Mouse (Mus musculus): ENCODE results near the gene Blmh. TPM values are rescaled to one million over a fixed set of nuclear protein-coding genes. Genes with fewer than 3 reads are reported as not detected.
"Not testable (repeated sequence)": the region's sequence is repeated elsewhere in the genome, so short reads cannot be mapped to it uniquely, and the experiment has no call there.

Blmh gene
- polyA plus RNA-seq, 1 experiment, result 41.7 TPM

DNA sequence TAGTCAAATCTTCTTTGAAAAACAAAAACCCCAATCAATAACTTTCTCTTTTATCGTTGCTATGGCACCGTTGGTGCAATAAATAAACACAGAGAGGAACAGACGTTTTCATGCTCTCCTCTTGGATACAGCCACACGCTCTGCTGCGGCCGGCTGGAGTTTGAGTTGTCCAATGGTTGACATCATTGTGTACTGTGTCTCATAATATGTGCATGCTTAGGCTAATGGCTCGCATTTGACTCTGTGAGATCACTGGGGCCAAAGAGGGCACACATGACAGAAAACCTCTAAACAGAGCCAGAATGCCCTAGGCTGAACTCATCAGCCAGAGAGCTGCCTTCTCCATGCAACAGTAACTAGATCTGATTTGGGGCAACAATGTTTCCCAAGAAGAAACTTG lies 10.2 kb upstream of the Blmh start:
- no peak for DNase-seq (ENCODE audit: extremely low spot score in 1 of 2, low spot score in 1 of 2)

DNA sequence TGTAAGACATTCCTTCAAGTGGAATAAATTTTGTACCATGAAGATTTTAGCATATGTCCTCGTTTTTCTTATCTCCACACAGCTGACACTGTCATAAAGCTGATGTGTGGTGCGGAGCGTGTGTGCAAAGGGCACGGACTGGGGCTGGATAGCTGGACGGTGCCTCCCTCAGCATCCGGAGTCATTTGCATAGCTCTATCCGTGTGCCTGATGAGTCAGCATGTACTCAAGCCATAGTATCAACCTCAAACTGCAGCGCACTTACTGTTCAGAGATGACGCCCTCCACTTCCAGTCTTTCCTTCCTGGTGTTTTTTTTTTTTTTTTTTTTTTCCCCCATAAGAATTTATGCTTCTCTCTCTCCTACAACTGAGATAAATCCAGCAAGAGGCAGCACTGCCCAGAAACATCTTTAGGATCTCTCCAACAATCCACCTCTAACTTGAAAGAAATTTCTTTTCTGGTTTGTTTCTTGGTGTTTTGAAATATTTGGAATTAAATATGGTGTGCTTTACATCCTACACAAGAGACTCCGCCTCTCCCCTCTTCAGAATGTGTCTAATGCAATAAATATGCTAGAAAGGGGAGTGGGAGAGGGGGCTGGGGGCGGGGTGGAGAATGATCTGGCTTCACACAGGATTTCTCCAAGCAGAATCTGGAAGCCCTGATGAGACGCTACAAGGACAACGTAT lies 7.9 kb upstream of the Blmh start:
- DNase-seq (ENCODE audit: extremely low spot score in 1 of 2, low spot score in 1 of 2), result no peak

GRCm38 (mm10) chr11:76917230-76917548 lies 7.4 kb upstream of the Blmh start:
- DNase-seq (ENCODE audit: extremely low spot score in 1 of 2, low spot score in 1 of 2), result no peak

GRCm38 (mm10) chr11:76920607-76921006 lies 4.0 kb upstream of the Blmh start:
- DNase-seq (ENCODE audit: extremely low spot score in 1 of 2, low spot score in 1 of 2), result no peak

DNA sequence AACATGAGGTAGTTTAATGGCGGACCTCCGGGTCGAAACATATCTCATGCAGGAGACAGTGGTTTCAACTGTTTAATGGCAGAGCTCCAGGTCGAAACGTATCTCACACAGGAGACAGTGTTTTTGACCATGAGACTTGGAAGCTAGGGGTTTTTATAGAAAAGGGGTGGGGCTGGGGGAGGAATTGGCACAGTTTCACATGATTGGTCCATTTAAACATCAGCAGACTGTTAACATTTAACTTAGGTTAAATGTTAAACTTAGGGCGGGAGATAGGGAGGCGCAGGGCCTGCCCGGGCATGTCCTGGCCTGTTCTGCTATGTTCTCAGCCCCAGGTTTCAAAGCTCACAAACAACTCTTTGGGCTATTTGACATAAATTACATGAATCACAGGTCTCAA lies 4.0 kb downstream of the Blmh start:
- DNase-seq (ENCODE audit: extremely low spot score in 1 of 2, low spot score in 1 of 2), result not testable (repeated sequence)

- no peak for DNase-seq (ENCODE audit: extremely low spot score in 1 of 2, low spot score in 1 of 2)
These were observed 8.6 kb downstream of the Blmh start for GRCm38 (mm10) chr11:76933209-76933608.

DNA sequence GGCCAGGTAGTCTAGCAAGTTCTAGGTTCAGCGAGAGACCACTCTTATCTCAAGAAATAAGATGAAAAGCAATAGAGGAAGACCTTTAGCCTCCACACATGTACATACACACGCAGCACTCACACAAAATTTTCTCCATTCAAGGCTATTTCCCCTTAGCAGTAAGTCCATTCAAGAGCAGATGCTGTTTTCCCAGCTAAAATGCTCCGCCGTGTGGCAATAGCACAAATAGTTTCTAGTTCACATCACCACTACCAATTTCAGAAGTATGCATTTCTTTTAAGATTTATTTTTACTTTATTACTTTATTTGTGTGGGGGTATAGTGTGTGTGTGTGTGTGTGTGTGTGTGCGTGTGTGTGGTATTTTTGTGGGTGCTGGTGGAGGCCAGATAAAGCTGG lies 12.0 kb downstream of the Blmh start:
- DNase-seq (ENCODE audit: extremely low spot score in 1 of 2, low spot score in 1 of 2), result no peak

DNA sequence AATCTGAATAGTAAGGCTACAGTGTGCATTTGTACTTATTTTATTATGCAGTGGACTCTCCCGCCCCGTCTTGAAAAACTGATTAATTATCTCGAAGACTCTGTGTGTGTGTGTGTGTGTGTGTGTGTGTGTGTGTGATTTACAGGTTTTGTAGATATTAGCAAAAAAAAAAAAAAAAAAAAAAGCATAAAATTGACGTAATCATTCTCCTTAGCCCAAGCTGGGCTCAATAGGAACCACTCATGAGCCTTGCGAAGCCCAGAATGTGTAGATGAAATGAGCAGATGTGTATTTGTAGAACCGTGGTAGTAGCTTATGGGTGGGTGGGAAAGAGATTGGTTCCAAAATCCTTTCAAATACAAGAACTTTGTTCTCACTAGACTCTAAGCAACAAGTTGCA lies 20.2 kb downstream of the Blmh start:
- no peak for DNase-seq (ENCODE audit: extremely low spot score in 1 of 2, low spot score in 1 of 2)

DNA sequence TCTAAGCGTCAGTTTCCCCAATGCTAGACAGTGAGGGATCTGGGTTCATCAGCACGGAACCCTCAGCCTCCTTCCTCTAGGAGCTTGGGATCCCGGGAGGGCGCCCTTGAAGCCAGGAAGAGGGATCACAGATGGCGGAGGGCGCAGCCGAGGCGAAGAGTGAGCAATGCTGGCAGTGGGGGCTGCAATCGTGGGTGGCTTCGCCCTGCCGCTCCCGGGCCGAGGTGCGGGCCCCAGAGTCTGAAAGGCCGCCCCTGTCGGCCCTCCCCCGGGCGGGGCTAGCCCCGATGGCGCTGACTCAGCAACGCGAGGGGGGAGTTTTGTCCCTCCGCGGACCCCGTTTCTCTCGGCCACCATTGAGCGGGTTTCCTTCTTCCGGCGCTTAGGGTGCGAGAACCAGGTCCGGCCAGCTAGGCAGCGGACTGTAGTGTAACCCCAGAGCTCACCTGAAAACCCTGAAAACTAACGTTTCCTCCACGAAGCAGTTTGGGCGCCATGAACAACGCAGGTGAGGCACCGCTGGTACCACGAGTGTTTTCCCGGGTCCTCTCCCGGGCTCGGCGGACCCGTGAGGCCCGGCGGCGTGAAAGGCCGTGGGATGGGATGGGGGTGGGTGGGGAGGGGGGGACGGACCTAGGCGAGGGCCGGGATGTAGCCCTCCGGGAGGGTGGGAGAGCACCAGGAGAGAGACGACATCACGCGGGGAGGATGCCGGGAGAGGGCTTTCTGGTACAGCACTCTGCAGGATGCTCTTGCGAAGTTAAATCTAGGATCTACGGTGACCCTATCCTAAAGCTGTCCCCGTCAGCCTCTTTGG lies 21.0 kb downstream of the Blmh start:
- DNase-seq (ENCODE audit: extremely low spot score in 1 of 2, low spot score in 1 of 2), result peak; percentile 72 to 94

- no peak for DNase-seq (ENCODE audit: extremely low spot score in 1 of 2, low spot score in 1 of 2)
These were observed 21.6 kb downstream of the Blmh start for GRCm38 (mm10) chr11:76946203-76946585.

- peak; percentile 30 to 66 for DNase-seq (ENCODE audit: extremely low spot score in 1 of 2, low spot score in 1 of 2)
These were observed 28.9 kb downstream of the Blmh start for GRCm38 (mm10) chr11:76953536-76953935.

GRCm38 (mm10) chr11:76965703-76966102 lies 41.1 kb downstream of the Blmh start:
- DNase-seq (ENCODE audit: extremely low spot score in 1 of 2, low spot score in 1 of 2), result no peak

GRCm38 (mm10) chr11:76970328-76970727 lies 45.7 kb downstream of the Blmh start:
- DNase-seq (ENCODE audit: extremely low spot score in 1 of 2, low spot score in 1 of 2), result no peak

GRCm38 (mm10) chr11:76974680-76975319 lies 50.2 kb downstream of the Blmh start:
- DNase-seq (ENCODE audit: extremely low spot score in 1 of 2, low spot score in 1 of 2), result no peak

DNA sequence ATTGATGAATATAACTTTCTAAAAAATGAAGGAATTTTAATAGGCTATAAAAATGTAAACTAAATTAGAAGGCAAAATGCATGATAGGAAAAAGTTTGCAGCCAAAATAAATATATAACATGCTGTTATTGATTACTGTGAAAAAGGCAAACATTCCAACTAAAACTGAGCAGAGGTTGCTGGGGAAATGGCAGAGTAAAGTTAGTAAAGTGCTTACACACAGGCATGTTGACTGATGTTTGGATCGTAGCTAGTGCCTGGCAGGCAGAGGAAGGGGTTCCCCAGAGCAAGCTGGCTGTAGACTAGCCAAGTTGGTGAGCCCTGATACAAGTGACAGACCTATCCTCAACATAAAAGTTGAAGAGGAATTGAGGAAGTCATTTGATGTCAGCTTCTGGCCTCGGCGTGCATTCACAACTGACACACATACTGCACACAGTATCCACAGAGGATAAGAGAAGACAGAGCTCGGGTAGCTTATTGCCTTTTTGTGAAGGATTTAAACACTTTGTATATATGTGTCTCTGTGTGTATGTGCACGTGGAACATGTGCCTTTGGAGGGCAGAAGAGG lies 57.0 kb downstream of the Blmh start:
- no peak for DNase-seq (ENCODE audit: extremely low spot score in 1 of 2, low spot score in 1 of 2)

GRCm38 (mm10) chr11:76982415-76982814 lies 57.8 kb downstream of the Blmh start:
- no peak for DNase-seq (ENCODE audit: extremely low spot score in 1 of 2, low spot score in 1 of 2)

DNA sequence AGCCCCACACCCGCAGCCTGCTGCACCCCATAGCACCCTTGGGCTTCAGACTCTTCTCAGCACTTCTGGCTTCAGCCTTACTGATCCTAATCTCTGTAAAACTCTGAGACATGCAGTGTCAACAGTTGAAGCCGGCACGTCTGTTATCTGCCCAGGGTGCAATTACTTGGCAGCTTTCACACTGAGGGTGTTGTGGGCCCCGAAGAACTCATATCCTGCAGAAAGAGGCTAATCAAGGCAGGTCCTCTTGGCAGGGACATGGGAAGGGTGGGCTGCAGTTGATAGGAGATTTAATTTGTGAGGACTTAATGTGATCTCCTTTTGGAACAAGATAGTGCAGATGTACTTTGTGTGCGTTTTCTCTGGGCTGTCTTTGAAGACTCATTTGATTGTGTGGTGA lies 59.0 kb downstream of the Blmh start:
- no peak for DNase-seq (ENCODE audit: extremely low spot score in 1 of 2, low spot score in 1 of 2)

DNA sequence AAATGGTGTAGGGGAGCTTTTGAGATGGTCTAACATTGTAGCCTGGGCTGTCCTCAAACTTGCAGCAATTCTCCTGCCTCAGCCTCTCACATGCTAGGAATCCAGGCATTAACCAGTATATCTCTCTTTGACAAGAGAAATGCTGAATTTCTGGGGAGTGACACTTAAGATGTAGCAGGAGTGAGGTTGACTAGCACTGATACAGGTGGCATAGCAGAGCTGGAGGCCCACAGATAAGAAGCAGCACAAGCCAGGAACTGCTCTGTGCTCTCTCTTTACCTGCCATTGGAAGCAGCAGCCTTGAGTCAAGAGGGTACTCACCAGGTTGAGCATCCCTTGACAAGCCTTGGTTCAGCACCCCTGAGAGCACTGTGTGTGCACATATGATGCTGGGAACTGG lies 59.6 kb downstream of the Blmh start:
- DNase-seq (ENCODE audit: extremely low spot score in 1 of 2, low spot score in 1 of 2), result no peak

- no peak for DNase-seq (ENCODE audit: extremely low spot score in 1 of 2, low spot score in 1 of 2)
These were observed 66.2 kb downstream of the Blmh start for GRCm38 (mm10) chr11:76990839-76991238.

DNA sequence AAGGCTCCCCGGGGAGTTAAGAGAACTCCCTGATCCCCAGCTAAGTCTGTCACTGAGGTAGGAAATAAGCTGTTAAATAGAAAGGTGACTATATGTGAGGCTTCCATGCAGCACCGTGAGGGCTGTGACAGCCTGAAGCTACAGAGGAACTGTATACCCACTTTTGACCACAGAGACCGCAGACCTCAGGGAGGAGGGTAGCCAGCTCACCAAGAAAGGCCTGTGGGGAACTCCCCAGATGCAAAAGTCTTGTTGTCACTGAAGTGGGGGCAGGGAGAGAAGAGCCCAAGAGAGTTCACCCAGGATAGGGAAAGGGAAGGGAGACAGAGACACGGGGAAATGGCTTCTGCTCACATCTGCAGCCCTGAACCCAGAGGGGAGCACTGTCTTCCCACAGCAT lies 68.3 kb downstream of the Blmh start:
- DNase-seq (ENCODE audit: extremely low spot score in 1 of 2, low spot score in 1 of 2), result no peak

DNA sequence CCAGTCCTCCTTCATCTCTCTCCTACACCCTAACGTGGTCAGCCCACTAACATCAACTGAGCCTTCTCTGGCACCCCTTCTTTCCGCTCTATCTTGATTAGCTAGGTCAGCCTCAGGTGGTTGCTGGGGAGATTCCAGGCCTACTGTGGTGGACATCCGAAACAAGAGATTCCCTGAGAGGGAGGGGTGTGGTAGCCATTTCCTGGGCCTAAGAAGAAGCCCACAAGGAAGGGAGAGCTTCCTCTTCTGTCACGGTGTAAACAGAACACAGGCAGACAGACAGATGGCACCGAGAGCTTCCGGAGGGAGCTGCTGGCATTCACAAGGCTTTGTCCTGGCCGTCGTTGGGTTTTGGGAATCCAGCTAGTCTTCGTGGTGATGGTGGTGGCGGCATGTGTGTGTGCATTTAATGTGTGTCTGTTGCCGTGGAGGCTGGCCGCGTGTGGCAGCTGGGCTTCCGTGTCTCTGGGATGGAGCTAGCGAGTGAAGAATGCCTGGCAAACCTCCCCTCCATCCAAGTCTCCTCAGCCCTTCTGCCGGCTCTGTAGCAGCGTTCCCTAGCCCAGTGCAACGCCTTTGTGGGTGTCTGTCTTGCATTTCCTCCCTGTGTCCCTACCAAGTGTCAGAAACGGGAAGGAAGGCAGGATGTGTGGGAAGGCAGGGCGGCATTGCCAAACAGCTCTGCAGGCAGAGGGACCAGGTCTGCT lies 71.5 kb downstream of the Blmh start:
- DNase-seq (ENCODE audit: extremely low spot score in 1 of 2, low spot score in 1 of 2), result no peak

Data from frontal cortex, adult 2 months (tissue).